Comparison of ENCODE assay signal across 11 mouse cellular contexts in genomic region chr10:9872143-9872542, GRCm38 (mm10). TPM values are rescaled to one million over a fixed set of nuclear protein-coding genes. Genes with fewer than 3 reads are reported as not detected.
A peak's percentile ranks its signal among the peaks of the same experiment; 100 is the strongest.
DNase-seq lines count a peak whose midpoint lies in the region; ATAC-seq and TF ChIP-seq lines count a peak whose summit lies in the region.
"Had no signal": no experiment of that assay in that cellular context is flagged by ENCODE, and none has a peak within 500 bp of the region (broad histone marks: within the 10 kb centered on the region; RNA-seq: fewer than 3 reads in every experiment).

No protein-coding gene starts in this region.

- no peak for ATAC-seq in CD4-positive, CD25-positive, alpha-beta regulatory T cell, adult 4 months
- ATAC-seq in kidney, embryonic 14.5 days (ENCODE audit: low FRiP score, low TSS enrichment), result no peak
- peak; percentile 61 for ATAC-seq in megakaryocyte progenitor cell, adult 5-6 weeks (replicated peaks; ENCODE audit: poor library complexity)

- peak; percentile 49; the same call in 1 of the 2 replicates for TF ChIP-seq CTCF in kidney, adult 2 months (conservative IDR thresholded peaks at IDR 0.05; ENCODE audit: insufficient read depth, insufficient read length, low read depth, low read length)

- H3K4me2 ChIP-seq in kidney, embryonic 14.5 days (replicated peaks; ENCODE audit: low read depth, low read length), result no peak overlapping the region

- no peak overlapping the region for H3K9ac ChIP-seq in kidney, embryonic 14.5 days (ENCODE audit: low read depth, low read length)

- 51% methylated on average over 2 of the region's 2 CpGs for WGBS in kidney, adult 2 months
- WGBS in kidney, embryonic 14.5 days, result 83% methylated on average over 2 of the region's 2 CpGs

- no peaks in the 10 kb centered on the region for H3K4me1 ChIP-seq in kidney, adult 2 months (ENCODE audit: control insufficient read depth, insufficient read depth, low read length)
- H3K4me1 ChIP-seq in kidney, embryonic 14.5 days (ENCODE audit: control insufficient read depth, insufficient read depth, low read length), result no peaks in the 10 kb centered on the region

- H3K4me3 ChIP-seq in kidney, adult 2 months (ENCODE audit: insufficient read depth, low read depth, low read length), result no peak overlapping the region
- H3K4me3 ChIP-seq in kidney, embryonic 14.5 days (ENCODE audit: low read length), result no peak overlapping the region

- TF ChIP-seq POLR2A in kidney, adult 2 months (IDR thresholded peaks at IDR 0.05; ENCODE audit: low read depth, low read length), result no peak

- H3K27me3 ChIP-seq in kidney, adult 2 months (replicated peaks; ENCODE audit: control insufficient read depth, insufficient read depth, low read length), result no peaks in the 10 kb centered on the region
- H3K27me3 ChIP-seq in kidney, embryonic 14.5 days (ENCODE audit: control insufficient read depth, insufficient read depth, low read length), result no peaks in the 10 kb centered on the region

- no peaks in the 10 kb centered on the region for H3K9me3 ChIP-seq in kidney, embryonic 14.5 days (ENCODE audit: control insufficient read depth, low read length)

- peak; percentile 8 for DNase-seq in CD4-positive, CD25-positive, alpha-beta regulatory T cell, adult 2 months (ENCODE audit: low read depth, low spot score)
- peak; percentile 17 for DNase-seq in kidney, adult 2 months
- DNase-seq in MN1 (ENCODE audit: low spot score), result peak; percentile 42
- no peak for DNase-seq in adrenal gland, adult 2 months
- no peak for DNase-seq in right cerebral cortex, postnatal 10 days (ENCODE audit: low spot score in 2 of 2)
- DNase-seq: embryo, embryonic 11 days; gastrocnemius, postnatal 14 days; lung, postnatal 4 days had no signal

- no peaks in the 10 kb centered on the region for H3K36me3 ChIP-seq in kidney, adult 2 months (ENCODE audit: control insufficient read depth, insufficient read depth, low read length)
- H3K36me3 ChIP-seq in kidney, embryonic 14.5 days (ENCODE audit: control insufficient read depth, insufficient read depth, low read length), result no peaks in the 10 kb centered on the region

- no peak overlapping the region for H3K27ac ChIP-seq in kidney, adult 2 months (ENCODE audit: insufficient read depth, low read depth, low read length)
- H3K27ac ChIP-seq in kidney, embryonic 14.5 days (ENCODE audit: low read depth, low read length), result no peak overlapping the region

RNA-seq across cellular contexts. Expression of gene Stxbp5, which starts 28.7 kb away (rescaled TPM):
- polyA plus RNA-seq in CD4-positive, CD25-positive, alpha-beta regulatory T cell, adult 4 months (2017; shearing (Covaris generic)), result 10 to 100 TPM; 10.0 to 10.4 TPM
- 11.1 and 13.7 TPM in 2 replicates for polyA plus RNA-seq in kidney, adult 2 months (2012; rRNA removed)
- polyA plus RNA-seq in kidney, embryonic 14.5 days (2014; fragmentation: Nextera tagmentation; extraction: Ambion mirVana), result 4.1 and 6.9 TPM in 2 replicates
- 63.4 and 71.4 TPM in 2 replicates for total RNA-seq in megakaryocyte progenitor cell, adult 5-6 weeks (2015)
- 39.4 and 44.3 TPM in 2 replicates for total RNA-seq in megakaryocyte progenitor cell, adult 5-6 weeks (2017)
- 10 to 100 TPM; 19.8 to 29.6 TPM for total RNA-seq in adrenal gland, adult 2 months (2021)
- 11.2 and 21.7 TPM in 2 replicates for polyA plus RNA-seq in adrenal gland, adult 2 months (2012; rRNA removed)

Comparison
In these comparisons a context has a peak if more than half of its experiments do, and no peak if none do; other contexts are left out.
1. DNase-seq: peak in CD4-positive, CD25-positive, alpha-beta regulatory T cell, adult 2 months (single experiment), kidney, adult 2 months (single experiment) and MN1 (single experiment); none in adrenal gland, adult 2 months (single experiment) and right cerebral cortex, postnatal 10 days (0 of 2).